Mouse (Mus musculus): ENCODE measurements around the gene Gimap1.

Gimap1 gene

DNA sequence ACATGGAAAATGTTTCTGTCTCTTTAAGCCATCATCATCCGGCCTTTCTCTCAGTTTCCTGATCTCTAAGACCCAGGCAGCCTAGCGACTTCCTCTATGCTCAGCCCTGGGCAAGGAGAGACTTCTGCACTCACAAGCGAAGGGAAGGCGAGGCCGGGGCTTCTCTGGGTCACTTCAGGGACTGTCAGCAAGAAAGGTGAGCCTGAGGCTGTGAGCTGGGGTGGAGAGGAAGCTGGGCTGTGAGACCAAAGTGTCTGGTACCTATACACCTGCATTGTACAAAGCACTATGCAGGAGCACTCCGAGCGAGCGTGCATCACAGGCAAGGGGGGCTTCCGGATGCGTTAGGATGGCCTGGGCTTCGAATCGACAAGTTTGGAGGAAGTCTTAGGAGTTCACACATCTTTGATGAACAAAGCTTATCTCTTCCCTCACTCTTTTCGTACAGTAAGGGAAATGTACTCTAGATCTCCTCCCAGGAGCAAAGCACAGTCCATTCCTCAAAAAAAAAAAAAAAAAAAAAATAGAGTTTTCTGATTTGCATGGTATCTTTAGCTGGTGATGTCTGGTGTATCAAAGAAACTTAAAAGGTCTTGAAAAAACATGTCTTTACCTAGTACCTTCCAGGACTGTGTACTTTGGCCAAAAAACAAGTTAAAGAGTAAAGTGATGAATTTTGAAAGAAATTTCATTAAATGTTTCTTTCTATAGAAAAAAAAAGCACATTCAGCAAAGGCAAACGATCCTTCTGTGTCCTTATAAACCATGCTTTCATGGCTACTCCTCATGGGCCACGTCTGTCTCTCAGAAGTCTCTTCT is at the start of gene Gimap1:
TSS of gene Gimap1 (plus strand) at position 94 of the 819 bp plus-strand sequence.
- no peak for DNase-seq

DNA sequence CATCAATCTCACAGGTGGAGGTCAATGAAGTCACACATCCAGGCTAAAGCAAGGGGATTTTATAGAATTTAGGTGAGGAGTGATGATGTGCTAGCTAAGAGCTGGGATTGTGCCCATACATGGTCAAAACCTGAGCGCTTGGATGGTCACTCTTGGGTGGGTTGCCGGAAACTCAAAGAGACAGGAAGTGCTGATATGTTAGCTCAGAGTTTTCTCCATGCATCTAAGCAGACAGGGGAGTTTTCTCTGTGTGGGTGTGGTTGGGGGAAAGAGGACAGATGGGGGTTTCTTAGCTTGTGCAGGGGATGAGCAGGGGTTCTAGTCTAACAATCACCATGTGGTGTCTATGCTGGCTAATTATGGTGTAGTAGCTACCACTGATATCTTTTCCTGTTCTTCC is 49.5 kb upstream of the Gimap1 start:
- DNase-seq, result no peak

DNA sequence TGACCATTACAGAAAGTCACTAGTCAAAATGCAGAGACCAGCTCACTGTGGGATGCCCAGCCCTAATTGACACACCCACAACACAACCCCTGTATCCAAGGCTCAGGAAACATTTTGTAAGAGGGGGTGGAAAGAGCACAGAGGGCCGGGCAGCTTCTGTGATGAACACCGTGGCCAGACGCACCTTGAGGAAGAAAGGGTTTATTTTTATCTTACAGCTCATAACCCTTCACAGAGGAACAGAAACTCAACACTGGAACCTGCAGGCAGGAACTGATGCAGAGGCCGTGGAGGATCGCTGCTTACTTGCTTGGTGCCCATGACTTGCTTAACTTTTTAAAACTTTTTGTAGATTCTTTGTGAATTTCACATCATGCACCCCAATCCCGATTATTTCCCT is 45.9 kb upstream of the Gimap1 start:
- DNase-seq, result no peak

DNA sequence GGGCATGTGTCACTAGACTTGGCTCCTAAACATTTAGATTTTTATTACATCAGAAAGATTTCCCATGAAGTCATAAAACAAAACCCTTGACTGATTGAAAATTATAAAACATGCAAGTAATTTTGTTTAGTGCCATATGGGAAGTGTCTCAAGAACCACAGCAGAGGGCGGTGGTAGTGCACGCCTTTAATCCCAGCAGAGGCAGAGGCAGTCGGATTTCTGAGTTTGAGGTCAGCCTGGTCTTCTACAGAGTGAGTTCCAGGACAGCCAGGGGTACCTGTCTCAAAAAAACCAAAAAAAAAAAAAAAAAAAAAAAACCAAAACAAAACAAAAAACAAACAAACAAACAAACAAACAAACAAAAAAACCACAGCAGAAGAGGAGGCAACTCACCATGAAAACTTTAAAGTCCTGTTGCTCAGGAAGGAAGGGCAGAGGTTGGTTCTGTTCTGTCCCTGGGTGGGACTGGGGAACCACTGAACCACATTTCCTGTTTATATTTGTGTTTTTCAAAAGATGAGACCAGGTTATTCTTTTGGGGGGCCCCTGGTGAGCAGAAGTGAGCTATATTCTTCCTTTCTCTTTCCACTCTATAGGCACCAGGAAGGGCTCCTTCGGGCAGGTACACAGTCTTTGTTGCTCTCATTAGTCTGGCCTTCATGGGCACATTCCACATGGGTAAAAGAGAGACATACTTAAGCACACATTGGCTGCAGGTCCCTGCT is 41.9 kb upstream of the Gimap1 start:
- no peak for DNase-seq

DNA sequence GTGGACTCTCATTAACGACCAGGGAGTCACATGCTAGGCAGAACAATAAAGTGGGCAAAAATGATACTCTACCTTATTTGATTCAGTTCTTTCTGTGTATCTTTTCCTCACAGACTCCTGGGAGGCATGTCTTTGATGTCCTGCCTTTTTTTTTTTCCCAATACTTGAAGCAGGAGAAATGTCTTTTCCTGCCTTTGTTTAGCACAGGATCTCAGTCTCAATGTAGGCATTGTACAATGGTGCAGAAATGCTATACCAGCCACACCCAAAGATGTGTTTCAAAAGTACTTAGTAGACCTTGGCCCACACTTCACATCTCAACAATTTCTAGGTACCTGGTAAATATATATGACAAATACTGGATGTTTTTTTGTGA is 41.3 kb upstream of the Gimap1 start:
- DNase-seq, result no peak

DNA sequence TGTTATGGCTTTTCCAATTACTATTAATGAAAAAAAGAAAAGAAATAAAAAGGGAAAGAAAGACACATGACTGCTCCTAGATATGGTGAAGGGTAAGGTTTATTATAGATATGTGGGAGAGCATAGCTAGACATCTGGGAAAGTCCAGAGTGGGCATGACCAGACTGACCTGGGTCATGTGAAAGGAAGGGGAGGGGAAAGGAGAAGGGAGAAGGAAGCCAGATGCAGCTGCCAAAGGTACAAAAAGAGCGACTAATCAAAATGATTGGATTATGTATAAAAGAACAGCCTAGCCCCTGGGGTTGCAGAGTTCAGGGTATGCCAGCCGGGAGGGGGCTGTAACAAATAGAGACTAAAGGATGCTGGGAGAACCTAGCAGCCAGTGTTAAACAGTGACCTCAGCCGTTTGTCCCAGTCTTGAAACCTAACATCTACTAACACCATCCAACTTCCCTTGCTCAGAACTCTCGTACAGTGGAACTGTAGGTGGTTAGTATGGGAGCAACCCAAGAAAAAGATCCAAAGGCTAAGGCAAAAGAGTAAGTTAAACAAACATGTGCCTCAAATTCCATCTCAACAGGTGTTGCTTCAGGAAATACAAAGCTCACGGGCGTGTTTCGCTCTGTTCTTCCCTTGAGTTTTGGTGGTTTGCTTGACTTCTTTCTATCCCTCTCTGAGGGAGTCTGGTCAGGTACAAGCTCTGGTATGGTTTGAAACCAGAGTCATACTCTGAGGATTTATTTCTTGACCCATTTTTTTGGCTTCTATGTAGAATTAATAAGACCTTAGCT is 40.6 kb upstream of the Gimap1 start:
- no peak for DNase-seq

DNA sequence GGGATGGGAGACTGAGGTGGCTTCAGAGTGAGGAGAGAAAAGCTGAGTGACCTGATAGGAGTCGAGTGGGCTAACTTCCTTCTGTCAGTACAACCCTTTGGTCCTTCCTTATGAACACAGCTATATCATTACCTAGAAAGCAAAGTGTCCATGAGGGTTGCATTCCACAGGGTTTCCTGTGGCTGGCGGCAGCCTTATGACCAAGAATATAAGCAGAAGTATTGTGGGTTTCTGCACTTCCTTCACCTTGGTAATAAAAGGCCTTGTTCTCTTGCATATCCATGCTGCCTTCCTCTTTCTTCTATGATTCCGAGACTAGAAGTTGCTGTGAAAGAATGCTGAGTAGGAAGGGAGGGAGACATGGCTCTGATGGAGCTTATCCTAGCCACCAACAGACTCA is 40.0 kb upstream of the Gimap1 start:
- no peak for DNase-seq

DNA sequence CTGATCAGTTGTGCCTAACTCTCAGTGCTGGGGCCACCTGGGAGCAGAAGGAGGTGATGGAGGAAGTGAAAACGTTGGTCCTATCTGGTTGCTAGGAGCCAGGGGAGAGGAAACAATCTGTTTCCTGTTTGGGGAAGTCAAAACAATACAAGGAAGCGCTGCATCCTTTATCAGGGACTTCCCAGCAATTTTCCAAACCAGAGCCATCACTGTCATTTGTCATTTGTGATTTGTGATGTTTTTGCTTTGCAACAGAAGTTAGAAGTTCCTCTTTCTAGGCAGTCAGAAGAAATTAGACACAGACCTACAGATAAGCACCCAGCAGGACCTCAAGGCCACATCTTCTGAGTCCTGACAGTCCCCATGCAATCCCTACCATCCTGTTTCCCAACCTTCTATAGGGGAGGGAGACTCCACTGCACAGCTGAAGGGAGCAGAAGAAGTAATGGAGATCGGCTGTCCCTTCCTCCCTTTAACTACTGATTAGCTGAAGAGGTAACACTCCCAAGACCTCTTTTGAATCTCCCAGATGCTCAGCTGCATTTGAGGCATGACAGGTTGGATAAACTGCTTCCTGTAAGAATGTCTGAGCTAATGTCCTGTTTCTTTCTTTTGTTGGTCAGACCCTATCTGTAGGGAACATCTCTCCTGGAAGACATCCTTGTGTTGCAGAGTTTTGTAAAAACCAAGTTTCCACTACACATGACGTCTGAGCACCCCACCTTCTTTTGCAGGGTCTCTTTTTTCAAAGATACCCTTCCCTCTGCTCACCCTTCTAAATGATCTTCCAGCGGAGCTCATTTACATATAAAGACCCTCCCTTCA is 38.4 kb upstream of the Gimap1 start:
- no peak for DNase-seq

DNA sequence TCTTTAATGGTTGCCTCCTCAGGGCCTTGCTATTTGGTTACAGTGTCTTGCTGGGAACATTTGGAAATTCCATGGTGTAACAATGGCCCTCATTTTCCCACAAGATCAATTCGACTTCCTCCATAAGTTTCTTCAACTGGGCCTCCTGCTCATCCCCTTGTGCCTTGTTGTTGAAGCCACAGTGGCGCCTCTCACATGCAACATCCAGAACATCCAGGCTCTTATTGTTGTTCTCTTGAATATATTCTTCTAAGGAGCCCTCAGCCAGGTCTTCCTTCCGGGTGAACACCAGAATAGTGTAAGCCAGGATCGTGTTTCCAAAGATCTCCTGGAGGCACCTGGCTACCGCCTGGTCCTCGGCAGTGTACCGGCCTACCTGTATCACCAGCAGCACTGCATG is 36.7 kb upstream of the Gimap1 start:
- no peak for DNase-seq

DNA sequence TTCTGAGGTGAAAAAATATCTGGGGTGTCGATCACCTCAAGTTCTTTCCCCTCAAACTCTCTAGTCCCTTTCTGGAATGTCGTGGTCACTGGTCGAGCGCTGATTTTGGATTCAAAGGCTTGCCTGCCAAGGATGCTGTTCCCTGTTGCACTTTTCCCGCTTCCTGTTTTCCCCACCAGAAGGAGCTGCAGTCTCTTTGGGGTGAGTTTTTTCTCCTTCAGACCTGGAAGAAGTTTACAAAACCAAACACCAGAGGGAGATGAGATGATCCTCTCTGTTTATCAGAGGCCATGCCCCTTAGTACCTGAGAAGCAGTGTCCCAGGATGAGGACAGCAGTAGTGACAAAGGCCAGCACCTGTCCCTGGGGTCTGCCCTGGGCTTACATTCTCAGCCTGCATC is 36.3 kb upstream of the Gimap1 start:
- DNase-seq, result no peak

DNA sequence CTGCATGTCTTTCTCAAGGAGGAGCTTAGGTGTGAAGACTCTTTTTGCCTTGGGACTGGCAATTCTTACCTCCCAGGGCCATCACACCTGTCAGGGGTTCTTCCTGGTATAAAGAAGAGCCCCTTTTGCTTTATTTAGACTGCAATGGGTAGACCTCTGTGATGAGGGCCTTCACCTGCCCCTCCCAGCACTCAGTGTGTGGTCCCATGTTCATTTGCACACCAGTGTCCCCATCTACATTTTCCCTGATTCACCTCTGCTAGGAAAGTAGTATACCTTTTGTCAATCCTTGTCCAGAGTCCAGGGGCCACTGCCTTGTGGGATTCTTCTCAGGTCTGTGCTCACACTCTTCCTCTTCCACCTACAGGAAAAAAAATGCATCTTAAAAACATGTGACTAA is 34.7 kb upstream of the Gimap1 start:
- DNase-seq, result no peak

DNA sequence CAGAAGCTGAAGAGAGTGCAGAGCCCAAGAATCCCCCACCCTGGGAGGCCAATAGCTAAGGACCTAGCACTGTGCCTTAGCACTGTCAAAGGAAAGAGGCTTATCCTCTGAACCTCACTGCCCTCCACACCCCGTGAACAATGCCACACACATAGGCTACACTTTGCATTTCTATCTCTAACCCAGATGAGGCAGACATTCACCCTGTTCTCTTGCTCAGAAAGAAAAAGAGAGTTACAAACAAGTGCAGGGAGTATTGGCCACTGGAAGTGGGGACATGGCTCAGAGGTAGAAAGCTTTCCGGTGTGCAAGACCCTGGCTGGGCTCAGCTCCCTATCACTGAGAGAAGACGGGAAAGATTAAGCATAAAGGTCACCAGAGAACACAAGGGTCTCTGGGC is 32.7 kb upstream of the Gimap1 start:
- DNase-seq, result no peak

DNA sequence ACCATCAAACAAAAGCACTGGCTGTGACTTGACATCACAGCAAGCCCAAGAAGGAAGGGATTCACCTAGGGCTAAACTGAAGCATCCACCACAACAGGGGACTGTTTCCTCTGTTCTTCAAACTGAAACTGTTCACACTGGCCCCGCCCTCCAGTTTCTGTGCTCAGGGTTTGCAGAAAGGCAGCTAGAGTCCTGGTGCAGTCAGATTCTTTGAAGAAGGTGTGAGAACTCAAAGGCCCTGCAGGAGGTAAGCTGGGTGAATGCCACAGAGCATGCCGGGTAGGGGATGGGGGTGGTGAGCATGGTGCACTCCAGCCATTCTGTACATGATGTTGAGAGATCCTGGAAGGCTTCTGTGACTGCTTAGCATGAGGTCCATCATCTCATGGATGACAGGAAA is 20.4 kb upstream of the Gimap1 start, which contains the start of the genes Gm28053 and Gimap7:
TSS of gene Gm28053 (plus strand) at position 153 of the 400 bp plus-strand sequence.
TSS of gene Gimap7 (plus strand) at position 167 of the 400 bp plus-strand sequence.
- no peak for DNase-seq

DNA sequence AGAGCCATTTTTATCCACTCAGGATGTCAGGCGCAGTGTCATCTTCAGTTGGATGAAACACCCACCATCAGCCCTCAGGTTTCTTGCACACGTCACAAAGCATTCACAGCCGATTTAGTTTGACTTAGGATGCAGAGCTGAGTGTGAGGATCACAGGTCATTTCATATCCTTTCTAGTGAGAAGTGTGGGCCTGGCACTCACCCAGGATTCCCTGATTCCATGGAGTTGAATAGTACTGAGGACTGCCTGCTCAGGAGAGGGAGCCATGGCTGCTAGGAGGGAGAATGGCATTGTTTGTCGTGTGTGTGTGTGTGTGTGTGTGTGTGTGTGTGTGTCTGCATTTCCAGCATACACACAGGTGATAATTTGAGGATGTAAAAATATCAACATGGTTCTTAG is 18.5 kb upstream of the Gimap1 start:
- no peak for DNase-seq

DNA sequence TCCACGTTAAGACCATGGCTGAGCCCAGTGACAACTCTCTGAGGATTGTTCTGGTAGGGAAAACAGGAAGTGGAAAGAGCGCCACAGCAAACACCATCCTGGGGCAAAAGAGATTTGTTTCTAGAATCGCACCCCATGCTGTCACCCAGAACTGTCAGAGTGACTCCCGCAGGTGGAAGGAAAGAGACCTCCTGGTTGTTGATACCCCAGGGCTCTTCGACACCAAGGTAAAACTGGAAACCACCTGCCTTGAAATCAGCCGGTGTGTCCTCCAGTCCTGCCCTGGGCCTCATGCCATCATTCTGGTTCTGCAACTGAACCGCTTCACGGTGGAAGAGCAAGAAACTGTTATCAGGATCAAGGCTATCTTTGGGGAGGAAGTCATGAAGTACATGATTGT is 15.4 kb upstream of the Gimap1 start:
- no peak for DNase-seq

DNA sequence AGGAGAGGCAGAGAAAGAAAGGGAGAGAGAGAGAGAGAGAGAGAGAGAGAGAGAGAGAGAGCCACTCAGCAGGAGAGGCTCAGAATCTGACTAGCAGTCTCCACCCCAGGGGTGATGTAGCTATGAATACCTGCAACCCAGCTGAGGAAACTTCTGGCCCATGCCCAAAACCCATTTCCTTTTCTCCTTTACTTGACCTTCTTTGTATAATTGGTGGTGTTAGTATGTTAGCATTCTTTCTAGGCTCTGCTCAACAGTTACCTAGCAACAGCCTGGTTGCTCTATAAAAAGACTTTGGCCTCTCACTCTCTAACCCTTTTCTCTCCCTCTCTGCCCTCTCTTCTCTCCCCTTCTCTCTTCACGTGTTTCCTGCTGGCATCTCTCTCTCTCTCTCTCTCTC is 13.4 kb upstream of the Gimap1 start:
- DNase-seq, result no peak

DNA sequence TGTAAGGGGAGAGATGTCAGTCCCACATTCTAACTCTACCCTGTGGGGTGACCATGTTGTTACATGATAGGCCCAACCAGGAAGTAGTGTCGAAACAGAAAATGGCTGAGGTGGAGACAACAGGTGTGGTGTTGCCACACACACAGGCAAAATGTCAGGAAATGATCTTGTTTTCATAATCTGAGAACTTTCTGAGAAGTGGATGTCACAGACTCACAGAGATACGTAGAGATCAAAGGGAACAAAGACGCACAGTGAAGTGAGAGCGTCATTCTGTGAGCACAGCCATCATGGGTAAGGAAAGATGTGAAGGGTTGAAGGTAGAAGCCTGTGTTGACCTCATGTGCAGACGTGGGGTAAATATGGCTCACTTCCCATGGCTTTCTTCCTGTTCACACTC is 11.1 kb upstream of the Gimap1 start:
- DNase-seq, result no peak

DNA sequence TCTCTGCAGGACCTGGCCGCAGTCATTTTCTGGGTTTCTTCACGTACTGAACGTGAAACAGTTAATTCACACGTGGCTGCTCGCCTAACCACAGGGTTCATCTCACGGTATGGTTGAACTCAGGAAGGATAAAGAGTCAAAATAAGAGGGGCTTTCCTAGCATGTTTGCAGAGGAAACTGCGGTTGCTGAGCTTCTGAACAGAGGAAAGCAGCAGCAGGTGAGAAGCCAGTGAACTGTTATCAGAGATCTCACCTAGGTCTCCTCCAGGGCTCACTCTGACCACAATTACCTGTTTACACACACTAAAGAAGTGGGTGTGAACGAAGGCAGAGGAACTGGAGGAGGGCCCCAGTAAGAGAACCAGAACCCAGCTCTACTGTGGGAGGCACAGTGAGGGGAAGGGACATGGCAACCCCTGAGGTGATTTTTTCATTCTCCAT is 6.0 kb upstream of the Gimap1 start:
- no peak for DNase-seq

DNA sequence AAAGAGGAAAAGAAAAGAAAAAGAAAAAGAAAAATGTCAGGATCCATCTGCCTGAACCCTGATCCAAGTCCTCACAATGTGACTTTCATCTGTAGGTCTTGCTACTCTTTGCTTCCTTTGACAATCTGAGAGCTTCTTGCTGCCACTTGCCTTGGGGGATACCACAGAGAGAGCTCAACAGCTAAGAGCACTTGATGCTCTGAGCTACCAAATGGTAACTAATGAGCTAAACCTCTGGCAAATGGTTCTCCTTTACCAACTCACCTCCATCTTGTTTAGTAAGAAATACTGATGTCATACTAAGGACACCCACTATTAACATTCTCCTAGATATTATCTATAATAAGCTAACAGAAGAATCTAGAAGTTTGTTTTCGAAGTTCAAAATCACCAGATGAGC is 5.2 kb upstream of the Gimap1 start:
- no peak for DNase-seq

DNA sequence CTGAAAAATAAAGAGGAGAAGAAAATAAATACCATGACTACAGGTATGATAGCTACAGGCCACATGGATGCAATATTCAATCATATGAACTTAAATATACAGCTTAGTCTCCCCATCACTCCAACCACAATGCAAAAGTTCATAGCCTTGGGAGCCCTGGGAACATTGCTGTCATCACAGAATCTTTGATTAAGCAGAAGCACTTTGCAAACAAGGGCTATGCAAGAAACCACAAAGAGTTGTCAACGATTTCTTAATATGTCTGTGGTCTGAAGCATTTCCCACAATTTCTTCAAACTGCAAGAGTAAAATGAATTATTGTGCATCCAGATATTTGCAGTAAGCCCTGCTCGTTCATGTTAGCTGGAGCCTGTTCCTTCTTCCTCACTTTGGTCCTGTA is 1.8 kb upstream of the Gimap1 start:
- DNase-seq, result no peak

DNA sequence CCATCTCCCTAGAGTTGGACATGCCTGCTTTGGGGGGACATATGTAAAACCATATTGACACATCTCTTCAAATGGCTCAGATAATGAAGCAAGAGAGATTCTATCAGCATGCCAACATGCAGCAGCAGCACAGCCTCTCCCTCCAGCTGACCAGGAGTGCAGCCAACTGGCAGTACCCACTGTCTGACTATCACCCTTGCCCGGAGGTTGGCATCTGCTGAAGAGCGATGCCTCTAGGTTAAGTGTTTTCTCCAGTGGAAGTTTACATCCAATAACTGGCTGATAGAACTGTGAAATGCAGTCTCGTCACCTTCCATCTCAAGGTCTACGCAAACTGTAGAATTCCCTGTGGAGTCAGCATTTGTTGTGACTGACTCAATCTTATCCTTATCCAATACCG is 1.2 kb upstream of the Gimap1 start:
- no peak for DNase-seq

DNA sequence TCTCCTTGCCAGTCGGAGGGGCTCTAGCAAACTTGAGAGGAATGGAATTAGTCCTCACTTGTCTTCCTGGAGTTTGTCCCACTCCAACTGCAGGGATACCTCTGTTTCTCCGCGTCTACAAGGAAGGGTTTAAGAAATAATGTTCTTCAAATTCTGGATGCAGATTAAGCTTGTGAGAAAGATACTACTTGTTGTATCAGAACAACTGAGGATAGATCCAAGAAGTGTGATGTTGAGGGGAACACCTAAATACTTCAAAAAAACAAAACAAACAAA is 864 bp downstream of the Gimap1 start:
- no peak for DNase-seq

All from cerebellum, adult 9-11 months (tissue).